Mouse (Mus musculus) CH12F3 (cell line): Measurements from ENCODE around the gene Gm42669.

Experiments
- in situ Hi-C: fragments of 300-500 bp; cut with MboI; formaldehyde crosslinking; loops from 2 replicates; pipeline ENCODE4 v1.14.3; 2020; ENCODE audit warnings: low sequenced_read_pairs

Gene Gm42669

DNA sequence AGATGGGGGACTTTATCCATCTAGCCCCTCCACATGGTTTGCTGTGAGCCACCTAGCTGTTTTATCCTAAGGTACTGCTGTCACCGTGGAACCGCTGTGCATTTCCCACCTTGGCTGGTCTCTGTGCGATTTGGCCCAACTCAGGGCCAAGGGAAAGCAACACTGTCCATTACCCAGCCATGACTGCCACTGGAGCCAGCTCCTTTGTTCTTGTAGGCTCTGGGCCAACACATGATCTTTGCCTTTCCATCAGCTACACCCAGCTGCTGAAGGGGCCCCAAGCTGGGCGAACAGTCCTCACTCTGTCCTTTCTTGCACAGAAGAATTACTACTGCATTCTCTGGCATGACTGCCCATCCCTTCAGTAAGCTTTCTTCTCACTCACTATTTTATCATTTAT, 11.2 kb downstream of the Gm42669 start:
- in situ Hi-C loops, result no loop called here

- in situ Hi-C loops, result no loop called here
Measured at GRCm38 (mm10) chr5:107521386-107521785, 14.0 kb downstream of the Gm42669 start.

- in situ Hi-C loops, result no loop called here
Measured at GRCm38 (mm10) chr5:107521897-107522296, 14.5 kb downstream of the Gm42669 start.

DNA sequence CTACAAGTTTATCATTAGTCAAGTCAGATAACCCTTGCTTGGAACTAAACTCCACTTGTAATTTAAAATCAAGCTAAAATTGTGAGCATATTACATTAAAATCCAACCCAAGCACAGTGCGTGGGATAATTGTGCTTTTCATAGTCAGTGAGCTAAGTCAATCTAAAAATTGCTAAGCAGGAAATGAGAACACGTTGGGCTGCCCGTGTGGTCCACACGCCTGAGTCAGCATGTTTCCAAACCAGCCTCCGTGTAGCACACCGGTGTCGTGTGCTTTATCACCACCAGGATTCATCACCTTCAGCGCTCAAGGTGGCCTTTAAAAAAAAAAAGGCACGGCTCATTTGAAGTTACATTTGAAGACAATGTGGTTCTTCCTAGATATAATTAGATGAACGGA, 16.9 kb downstream of the Gm42669 start:
- in situ Hi-C loops, result no loop called here

GRCm38 (mm10) chr5:107528856-107529255, 21.4 kb downstream of the Gm42669 start:
- in situ Hi-C loops, result no loop called here

DNA sequence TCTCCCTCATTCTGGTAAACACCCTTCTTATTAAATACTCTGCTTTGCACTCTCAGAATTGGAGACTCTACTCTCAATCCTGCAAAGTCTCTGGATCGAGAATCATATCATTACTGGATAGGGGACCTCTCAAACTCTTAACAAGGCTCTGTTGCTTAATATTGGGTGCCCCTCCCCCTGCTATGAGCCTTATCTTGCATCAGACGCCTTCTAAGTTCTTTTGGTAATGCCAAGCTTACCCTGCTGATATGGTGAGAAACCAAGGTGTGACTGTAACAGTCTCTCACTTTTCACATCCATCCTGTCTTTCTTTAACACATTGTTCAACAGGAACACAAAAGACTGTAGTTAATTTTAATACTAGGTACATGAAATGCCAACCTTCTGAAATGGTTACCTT, 26.2 kb downstream of the Gm42669 start:
- in situ Hi-C loops, result no loop called here

DNA sequence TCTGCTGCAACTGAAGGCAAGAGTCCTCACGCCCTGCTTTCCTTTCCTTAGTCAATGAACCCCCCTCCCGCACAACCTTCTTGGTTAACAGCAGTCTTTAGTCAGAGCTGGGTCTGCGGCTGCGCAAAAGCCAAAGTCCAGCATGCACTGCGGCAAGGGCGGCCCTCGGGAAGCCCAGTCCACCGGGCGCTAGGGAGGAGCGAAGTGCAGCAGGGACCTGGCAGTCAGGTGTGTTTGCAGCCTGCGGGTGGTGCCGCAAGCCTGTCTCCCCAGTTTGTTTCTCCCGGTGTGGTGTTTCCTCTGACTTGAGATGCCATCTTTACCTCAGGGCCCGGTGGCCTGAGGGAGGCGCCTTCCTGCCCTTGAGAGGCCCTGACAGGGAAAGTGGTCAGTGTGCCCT, 27.2 kb downstream of the Gm42669 start, which contains the start of gene 1700028K03Rik:
Gene 1700028K03Rik (plus strand): TSS at position 129 of the 400 bp plus-strand sequence.
- in situ Hi-C loops, result no loop called here

DNA sequence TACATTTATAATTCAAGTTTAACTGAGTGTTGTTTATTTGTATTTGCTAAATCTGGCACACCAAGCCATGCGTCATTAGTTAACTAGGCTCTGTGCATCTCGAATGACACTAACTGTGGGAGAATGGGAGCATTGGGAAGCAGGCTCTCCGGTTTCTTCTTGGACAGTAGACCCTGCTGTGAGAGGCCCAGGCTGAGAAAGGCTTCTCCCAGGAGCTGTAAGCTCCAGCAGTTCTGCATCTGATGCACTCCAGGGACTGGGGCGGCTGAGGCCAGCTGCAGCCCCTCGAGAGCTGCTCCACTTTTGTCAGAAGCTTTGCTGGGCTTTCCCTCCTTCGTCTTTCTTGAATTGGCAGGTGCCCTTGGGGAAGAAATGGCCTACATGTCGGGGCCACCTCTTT, 34.3 kb downstream of the Gm42669 start:
- in situ Hi-C loops, result no loop called here

DNA sequence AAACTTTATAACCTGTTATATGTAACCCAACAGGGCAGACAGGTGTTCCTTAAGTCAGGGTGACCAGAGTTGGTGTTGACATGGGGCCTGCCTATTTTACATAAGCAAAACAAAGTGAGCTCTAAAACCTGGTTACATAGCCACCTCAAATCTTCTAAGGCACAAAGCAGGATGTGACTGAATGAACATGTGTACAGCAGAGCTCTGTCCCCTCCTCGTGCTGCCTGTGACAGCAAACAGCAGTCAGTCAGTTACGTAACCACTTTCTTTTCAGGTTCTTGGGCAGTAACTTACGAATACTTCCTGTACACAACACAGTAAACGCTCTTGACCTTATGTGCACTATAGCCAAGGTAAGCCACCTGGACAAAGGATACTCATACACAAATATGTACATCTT, 38.5 kb downstream of the Gm42669 start:
- in situ Hi-C loops, result no loop called here

- in situ Hi-C loops, result no loop called here
Measured at GRCm38 (mm10) chr5:107547955-107548354, 40.5 kb downstream of the Gm42669 start.

GRCm38 (mm10) chr5:107548444-107548843, 41.0 kb downstream of the Gm42669 start:
- in situ Hi-C loops, result no loop called here

- in situ Hi-C loops, result no loop called here
Measured at GRCm38 (mm10) chr5:107554336-107554735, 46.9 kb downstream of the Gm42669 start.

- in situ Hi-C loops, result no loop called here
Measured at GRCm38 (mm10) chr5:107556969-107557368, 49.5 kb downstream of the Gm42669 start.

- in situ Hi-C loops, result no loop called here
Measured at GRCm38 (mm10) chr5:107569148-107569547, 61.7 kb downstream of the Gm42669 start.

- in situ Hi-C loops, result no loop called here
Measured at GRCm38 (mm10) chr5:107597301-107598077, 90.1 kb downstream of the Gm42669 start, which contains the start of the genes Rpap2 and Glmn. Rpap2 (plus strand) TSS chr5:107597373. Glmn (minus strand) TSS chr5:107597888.

- in situ Hi-C loops, result no loop called here
Measured at GRCm38 (mm10) chr5:107598380-107598779, 91.0 kb downstream of the Gm42669 start.

DNA sequence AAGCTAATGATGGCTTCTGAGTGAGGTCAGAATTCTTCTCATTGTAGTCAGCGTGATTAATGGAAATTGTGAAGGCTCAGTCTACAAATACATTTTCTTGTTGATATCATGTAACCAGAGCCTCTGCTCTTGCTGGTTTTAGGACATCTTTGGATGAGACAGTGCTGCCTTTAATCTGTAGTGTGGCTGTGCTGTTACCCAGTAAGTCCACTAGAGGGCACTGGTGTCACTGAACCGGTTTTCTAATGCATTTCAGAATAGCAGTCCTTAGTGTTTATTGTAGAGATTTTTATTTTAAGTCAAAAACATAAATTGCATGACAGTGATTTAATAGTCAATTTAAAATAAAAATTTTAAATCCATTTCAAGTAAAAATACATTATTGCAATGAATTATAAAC, 103.8 kb downstream of the Gm42669 start:
- in situ Hi-C loops, result loop anchor here (10.0 to 25.0 kb wide), 2 partner anchors 164 to 276 kb away; partner anchors contain the start of gene Evi5

DNA sequence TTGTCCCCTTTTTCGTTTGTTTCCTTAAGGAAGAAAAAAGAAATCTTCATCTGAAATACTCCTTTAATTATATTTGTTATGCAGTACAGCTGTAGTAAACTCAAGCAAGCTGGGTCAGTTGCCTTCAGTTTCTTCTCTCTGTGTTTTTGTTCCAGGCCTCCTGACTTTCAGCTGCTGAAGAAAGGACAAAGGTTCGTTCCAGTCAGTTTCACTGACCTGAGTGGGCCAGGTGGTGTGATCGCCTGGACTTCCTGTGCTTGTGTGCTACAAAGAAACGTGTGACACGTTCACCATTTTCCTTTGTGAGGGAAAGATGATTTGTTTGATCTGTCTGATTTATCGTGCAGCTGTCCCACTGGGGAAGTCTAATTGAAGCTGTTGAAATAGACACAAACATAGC, 110.6 kb downstream of the Gm42669 start:
- in situ Hi-C loops, result loop anchor here (10.0 to 25.0 kb wide), 2 partner anchors 157 to 269 kb away; partner anchors contain the start of gene Evi5

DNA sequence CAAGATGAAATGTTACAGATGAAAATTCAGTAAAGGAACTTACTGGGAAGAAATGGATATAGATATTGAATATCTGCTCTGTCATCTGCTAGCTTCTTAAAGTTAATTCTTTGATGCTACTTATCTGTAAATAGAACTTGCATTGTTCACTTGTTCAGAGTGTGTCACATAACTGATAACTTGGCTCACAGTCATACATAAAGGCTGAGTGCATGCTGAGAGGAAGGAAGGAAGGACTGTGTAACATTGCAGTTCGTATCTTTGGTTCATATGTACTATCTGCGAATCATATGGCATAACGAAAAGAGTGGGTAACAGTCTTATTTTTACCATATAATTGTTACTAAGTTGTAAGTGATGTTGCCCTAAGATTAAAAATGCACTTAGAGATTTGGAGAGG, 113.9 kb downstream of the Gm42669 start:
- in situ Hi-C loops, result loop anchor here (25.0 kb wide), 1 partner anchor 266 kb away; the partner anchor contains the start of gene Evi5
